Mouse (Mus musculus): ENCODE results near the gene Sik3.

GRCm38 (mm10) chr9:46175938-46176375 lies 163.3 kb downstream of the Sik3 start:
- TF ChIP-seq CTCF (IDR thresholded peaks at IDR 0.05; ENCODE audit: control insufficient read depth, insufficient read depth, insufficient read length) (no peak), USF1 (IDR thresholded peaks at IDR 0.05; ENCODE audit: low read depth) (no peak)
